Mouse (Mus musculus) stomach, embryonic 14.5 days (tissue): Measurements from ENCODE around the gene Ralgapa2. TPM values are rescaled to one million over a fixed set of nuclear protein-coding genes. Genes with fewer than 3 reads are reported as not detected.
"Not testable (repeated sequence)": the region's sequence is repeated elsewhere in the genome, so short reads cannot be mapped to it uniquely, and the experiment has no call there.

ENCODE experiments used
- ATAC-seq: fragments of 200-750 bp; cut with Nextera tagmentation; 2 replicates; pipeline ENCODE4 v1.8.0; 2017; ENCODE audit warnings: low read depth, moderate TSS enrichment; ENCODE audit not compliant: insufficient number of reproducible peaks, insufficient read depth, low FRiP score
- H3K27ac ChIP-seq: fragments of 300-500 bp; sonication (generic); 2 replicates; pipeline ENCODE4 v1.5.1; 2014; ENCODE audit warnings: mild to moderate bottlenecking, low read length, moderate library complexity, mixed read lengths
- H3K27me3 ChIP-seq: fragments of 300-500 bp; sonication (generic); 2 replicates; pipeline ENCODE4 v1.6.1; 2014; ENCODE audit warnings: low read length, control low read depth, mixed read lengths; ENCODE audit not compliant: control insufficient read depth, insufficient read depth
- H3K36me3 ChIP-seq: fragments of 300-500 bp; sonication (generic); 2 replicates; pipeline ENCODE4 v1.6.1; 2014; ENCODE audit warnings: mild to moderate bottlenecking, control low read depth, low read length, moderate library complexity, mixed read lengths; ENCODE audit not compliant: control insufficient read depth, insufficient read depth
- H3K4me1 ChIP-seq: fragments of 300-500 bp; sonication (generic); 2 replicates; pipeline ENCODE4 v1.6.1; 2014; ENCODE audit warnings: low read length, control low read depth, mixed read lengths; ENCODE audit not compliant: control insufficient read depth, insufficient read depth
- H3K4me2 ChIP-seq: fragments of 300-500 bp; sonication (generic); replicated peaks from 2 replicates; pipeline ENCODE4 v1.6.1; 2014; ENCODE audit warnings: low read depth, low read length, control low read depth
- H3K4me3 ChIP-seq: fragments of 300-500 bp; sonication (generic); 2 replicates; pipeline ENCODE4 v1.5.1; 2014; ENCODE audit warnings: low read depth, low read length, control low read depth
- H3K9ac ChIP-seq: fragments of 300-500 bp; sonication (generic); replicated peaks from 2 replicates; pipeline ENCODE4 v1.6.1; 2014; ENCODE audit warnings: low read depth, mild to moderate bottlenecking, control low read depth, low read length, moderate library complexity, mixed read lengths
- H3K9me3 ChIP-seq: fragments of 300-500 bp; sonication (generic); 2 replicates; pipeline ENCODE4 v1.6.1; 2016; ENCODE audit warnings: low read depth, low read length, control low read depth; ENCODE audit not compliant: control insufficient read depth
- WGBS: fragments of 180-500 bp; shearing (Covaris S2); extraction: QIAGEN DNeasy Blood & Tissue Kit; methylation state at CpG from one replicate; pipeline ENCODE4 v1.1.7; 2014; 5-methylcytosine and 5-hydroxymethylcytosine counted together
- polyA plus RNA-seq: library from polyadenylated mRNA; unstranded; fragments of >200 nt; fragmentation: Nextera tagmentation; extraction: Ambion mirVana; gene quantifications from 2 replicates; pipeline ENCODE4 v1.2.1, GENCODE M21; 2014

The Ralgapa2 gene
- polyA plus RNA-seq, 1 experiment from 2014 or later = 13.8 TPM

- ATAC-seq = no peak
- Histone ChIP-seq H3K27me3 (no peaks in the 10 kb centered on the region), H3K4me1 (no peaks in the 10 kb centered on the region), H3K27ac (no peak overlapping the region), H3K4me2 (no peak overlapping the region), H3K36me3 (no peaks in the 10 kb centered on the region), H3K9me3 (no peaks in the 10 kb centered on the region), H3K9ac (no peak overlapping the region), H3K4me3 (no peak overlapping the region)
- 61% methylated on average over 5 of the region's 5 CpGs for WGBS
Observed at GRCm38 (mm10) chr2:146470947-146471346, 41.2 kb downstream of the Ralgapa2 start.

- H3K27me3 ChIP-seq = no peaks in the 10 kb centered on the region
- ATAC-seq = no peak; the same call in 1 of the 2 replicates
- H3K4me3 ChIP-seq = no peak overlapping the region
- H3K9ac ChIP-seq = no peak overlapping the region
- WGBS = 36% methylated on average over 12 of the region's 12 CpGs
- no peaks in the 10 kb centered on the region for H3K36me3 ChIP-seq
- H3K9me3 ChIP-seq = no peaks in the 10 kb centered on the region
- H3K27ac ChIP-seq = no peak overlapping the region
- no peaks in the 10 kb centered on the region for H3K4me1 ChIP-seq
- no peak overlapping the region for H3K4me2 ChIP-seq
Observed at GRCm38 (mm10) chr2:146469707-146470420, 42.3 kb downstream of the Ralgapa2 start.

GRCm38 (mm10) chr2:146468898-146469297 is 43.2 kb downstream of the Ralgapa2 start:
- 89% methylated on average over 2 of the region's 2 CpGs for WGBS
- ATAC-seq = no peak
- H3K4me1 ChIP-seq = no peaks in the 10 kb centered on the region
- H3K4me2 ChIP-seq = no peak overlapping the region
- no peak overlapping the region for H3K9ac ChIP-seq
- no peaks in the 10 kb centered on the region for H3K36me3 ChIP-seq
- H3K27ac ChIP-seq = no peak overlapping the region
- no peaks in the 10 kb centered on the region for H3K9me3 ChIP-seq
- H3K27me3 ChIP-seq = no peaks in the 10 kb centered on the region
- no peak overlapping the region for H3K4me3 ChIP-seq

- WGBS = 91% methylated on average over 4 of the region's 4 CpGs
- Histone ChIP-seq H3K4me3 (no peak overlapping the region), H3K9ac (no peak overlapping the region), H3K4me1 (no peaks in the 10 kb centered on the region), H3K27me3 (no peaks in the 10 kb centered on the region), H3K4me2 (no peak overlapping the region), H3K27ac (no peak overlapping the region), H3K36me3 (no peaks in the 10 kb centered on the region), H3K9me3 (no peaks in the 10 kb centered on the region)
- no peak for ATAC-seq
Observed at GRCm38 (mm10) chr2:146468016-146468415, 44.1 kb downstream of the Ralgapa2 start.

- not testable (repeated sequence) for H3K9me3 ChIP-seq, H3K4me1 ChIP-seq, H3K4me3 ChIP-seq, H3K27me3 ChIP-seq, H3K4me2 ChIP-seq, ATAC-seq, H3K27ac ChIP-seq, H3K36me3 ChIP-seq, H3K9ac ChIP-seq
- WGBS = 78% methylated on average over 3 of the region's 3 CpGs
Observed at GRCm38 (mm10) chr2:146466811-146467210, 45.3 kb downstream of the Ralgapa2 start.

GRCm38 (mm10) chr2:146457494-146457893 is 54.6 kb downstream of the Ralgapa2 start:
- Histone ChIP-seq H3K27ac (no peak overlapping the region), H3K4me1 (no peaks in the 10 kb centered on the region)

GRCm38 (mm10) chr2:146456612-146457011 is 55.5 kb downstream of the Ralgapa2 start:
- Histone ChIP-seq H3K4me3 (no peak overlapping the region), H3K27me3 (no peaks in the 10 kb centered on the region), H3K4me2 (no peak overlapping the region), H3K9me3 (no peaks in the 10 kb centered on the region), H3K36me3 (no peaks in the 10 kb centered on the region), H3K9ac (no peak overlapping the region), H3K27ac (no peak overlapping the region), H3K4me1 (no peaks in the 10 kb centered on the region)
- no peak for ATAC-seq
- WGBS = 70% methylated on average over 7 of the region's 7 CpGs

More at GRCm38 (mm10) chr2:146457494-146457893, 54.6 kb downstream of the Ralgapa2 start:
- 81% methylated on average over 2 of the region's 2 CpGs for WGBS
- Histone ChIP-seq H3K9me3 (no peaks in the 10 kb centered on the region), H3K36me3 (no peaks in the 10 kb centered on the region), H3K4me2 (no peak overlapping the region), H3K4me3 (no peak overlapping the region), H3K9ac (no peak overlapping the region), H3K27me3 (no peaks in the 10 kb centered on the region)
- ATAC-seq = no peak

GRCm38 (mm10) chr2:146456062-146456461 is 56.1 kb downstream of the Ralgapa2 start:
- Histone ChIP-seq H3K4me3 (no peak overlapping the region), H3K9me3 (no peaks in the 10 kb centered on the region), H3K36me3 (no peaks in the 10 kb centered on the region), H3K4me2 (no peak overlapping the region), H3K4me1 (no peaks in the 10 kb centered on the region), H3K27me3 (no peaks in the 10 kb centered on the region), H3K9ac (no peak overlapping the region), H3K27ac (no peak overlapping the region)
- no peak for ATAC-seq
- 91% methylated on average over 4 of the region's 4 CpGs for WGBS

GRCm38 (mm10) chr2:146444009-146444408 is 68.1 kb downstream of the Ralgapa2 start:
- WGBS = 83% methylated on average over 3 of the region's 3 CpGs
- Histone ChIP-seq H3K9me3 (no peaks in the 10 kb centered on the region), H3K4me3 (no peak overlapping the region), H3K4me1 (no peaks in the 10 kb centered on the region), H3K27me3 (no peaks in the 10 kb centered on the region), H3K27ac (no peak overlapping the region), H3K36me3 (no peaks in the 10 kb centered on the region), H3K9ac (no peak overlapping the region), H3K4me2 (no peak overlapping the region)
- ATAC-seq = no peak
